Mouse (Mus musculus) heart, embryonic 11.5 days (tissue): ENCODE results near the gene Fgd1. TPM values are rescaled to one million over a fixed set of nuclear protein-coding genes. Genes with fewer than 3 reads are reported as not detected.

Experiments
- ATAC-seq: fragments of 200-750 bp; cut with Nextera tagmentation; replicated peaks from 2 replicates; pipeline ENCODE4 v1.8.0; 2017; ENCODE audit warnings: moderate library complexity; ENCODE audit not compliant: insufficient number of reproducible peaks, low FRiP score, low TSS enrichment
- H3K27ac ChIP-seq: fragments of 300-500 bp; sonication (generic); 2 replicates; pipeline ENCODE4 v1.5.1; 2014; ENCODE audit warnings: mild to moderate bottlenecking, low read depth, low read length
- H3K27me3 ChIP-seq: fragments of 300-500 bp; sonication (generic); 2 replicates; pipeline ENCODE4 v1.6.1; 2014; ENCODE audit warnings: mild to moderate bottlenecking, low read length, mixed read lengths; ENCODE audit not compliant: control insufficient read depth, insufficient read depth
- H3K36me3 ChIP-seq: fragments of 300-500 bp; sonication (generic); 2 replicates; pipeline ENCODE4 v1.6.1; 2014; ENCODE audit warnings: mild to moderate bottlenecking, low read length, moderate library complexity, mixed read lengths; ENCODE audit not compliant: control insufficient read depth, insufficient read depth
- H3K4me1 ChIP-seq: fragments of 300-500 bp; sonication (generic); 2 replicates; pipeline ENCODE4 v1.6.1; 2014; ENCODE audit warnings: low read length; ENCODE audit not compliant: control insufficient read depth, insufficient read depth
- H3K4me2 ChIP-seq: fragments of 300-500 bp; sonication (generic); 2 replicates; pipeline ENCODE4 v1.6.1; 2014; ENCODE audit warnings: mild to moderate bottlenecking, moderate library complexity
- H3K4me3 ChIP-seq: fragments of 300-500 bp; sonication (generic); 2 replicates; pipeline ENCODE4 v1.5.1; 2014; ENCODE audit warnings: low read depth, low read length
- H3K9ac ChIP-seq: fragments of 300-500 bp; sonication (generic); 2 replicates; pipeline ENCODE4 v1.6.1; 2014; ENCODE audit warnings: mild to moderate bottlenecking, low read depth, low read length, moderate library complexity
- H3K9me3 ChIP-seq: fragments of 300-500 bp; sonication (generic); replicated peaks from 2 replicates; pipeline ENCODE4 v1.6.1; 2016; ENCODE audit warnings: low read length; ENCODE audit not compliant: control insufficient read depth
- WGBS: fragments of 180-500 bp; shearing (Covaris S2); extraction: QIAGEN DNeasy Blood & Tissue Kit; methylation state at CpG from one replicate; pipeline ENCODE4 v1.1.7; 2014; ENCODE audit not compliant: insufficient replicate concordance; 5-methylcytosine and 5-hydroxymethylcytosine counted together
- polyA plus RNA-seq: library from polyadenylated mRNA; unstranded; fragments of >200 nt; fragmentation: Nextera tagmentation; extraction: Ambion mirVana; gene quantifications from 2 replicates; pipeline ENCODE4 v1.2.1, GENCODE M21; 2014

Gene Fgd1
- polyA plus RNA-seq, 1 experiment from 2014 or later = 5.8 TPM

DNA sequence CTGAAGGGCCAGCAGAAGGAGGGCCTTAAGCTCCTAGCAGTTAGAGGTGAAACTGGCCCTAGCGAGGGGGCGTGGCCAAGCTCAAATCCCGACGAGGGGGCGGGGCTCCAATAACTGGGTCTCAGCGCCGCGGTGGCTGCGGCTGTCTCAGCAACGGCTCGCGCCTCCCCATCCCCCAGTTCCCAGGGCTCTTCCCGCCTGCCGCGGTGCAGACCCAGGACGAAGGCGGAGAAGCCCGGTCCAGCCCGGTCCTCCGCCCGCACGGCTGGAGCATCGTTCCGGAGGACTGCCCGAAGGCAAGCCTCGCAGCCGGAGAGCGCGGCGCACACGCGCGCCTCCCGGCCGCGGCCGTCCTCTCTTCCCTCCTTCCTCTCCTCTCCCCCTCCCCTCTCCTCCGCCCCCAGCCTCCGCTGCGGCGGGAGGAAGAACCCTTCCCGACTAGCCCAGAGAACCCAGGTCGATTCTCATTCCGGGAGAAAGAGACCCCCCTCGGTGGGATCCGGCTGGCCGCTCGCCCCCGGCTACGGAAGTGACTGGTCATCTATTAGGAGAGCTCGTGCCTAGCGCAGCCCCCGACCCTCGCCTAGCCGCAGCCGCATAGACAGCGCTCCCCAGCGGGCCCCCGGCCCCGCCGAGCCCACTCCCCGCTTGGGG, 954 bp downstream of the Fgd1 start:
- ATAC-seq = peak; percentile 82
- H3K4me2 ChIP-seq = peak overlapping the region; percentile 64
- no peaks in the 10 kb centered on the region; the same call in 1 of the 2 replicates for H3K9me3 ChIP-seq
- H3K9ac ChIP-seq = peak overlapping the region; percentile 82
- H3K36me3 ChIP-seq = no peaks in the 10 kb centered on the region
- peak overlapping the region; percentile 83 for H3K27ac ChIP-seq
- 22% methylated on average over 46 of the region's 62 CpGs for WGBS
- H3K27me3 ChIP-seq = no peaks in the 10 kb centered on the region; the same call in 1 of the 2 replicates
- peak overlapping the region; percentile 67 for H3K4me3 ChIP-seq
- H3K4me1 ChIP-seq = no peaks in the 10 kb centered on the region

DNA sequence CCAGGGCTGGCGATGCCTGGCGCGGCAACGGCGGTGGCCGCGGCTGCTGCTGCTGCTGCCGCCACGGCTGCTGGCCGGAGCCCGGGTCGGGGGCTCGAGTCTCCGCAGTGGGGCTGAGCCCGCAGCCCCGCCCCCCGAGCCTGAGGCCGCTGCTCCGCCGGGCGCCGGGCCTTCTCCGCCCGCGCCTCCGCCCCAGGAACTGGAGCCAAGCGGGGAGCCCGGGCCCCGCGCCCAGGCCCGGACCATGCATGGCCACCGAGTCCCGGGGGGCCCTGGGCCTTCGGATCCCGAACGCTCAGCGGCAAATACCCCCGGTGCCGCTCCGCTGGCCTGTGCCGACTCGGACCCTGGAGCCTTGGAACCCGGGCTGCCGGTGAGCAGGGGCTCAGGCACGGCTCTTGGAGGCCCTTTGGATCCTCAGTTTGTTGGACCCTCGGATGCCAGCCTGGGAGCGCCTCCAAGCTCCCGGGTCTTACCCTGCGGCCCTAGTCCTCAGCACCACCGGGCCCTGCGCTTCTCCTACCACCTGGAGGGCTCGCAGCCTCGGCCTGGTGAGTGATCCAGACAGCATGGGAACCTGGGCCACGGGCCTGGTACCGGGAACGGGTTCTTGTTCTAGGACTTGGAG, 1.6 kb downstream of the Fgd1 start:
- H3K4me1 ChIP-seq = no peaks in the 10 kb centered on the region
- peak overlapping the region; percentile 82 for H3K9ac ChIP-seq
- no peaks in the 10 kb centered on the region; the same call in 1 of the 2 replicates for H3K27me3 ChIP-seq
- H3K4me2 ChIP-seq = peak overlapping the region; percentile 64
- H3K36me3 ChIP-seq = no peaks in the 10 kb centered on the region
- H3K9me3 ChIP-seq = no peaks in the 10 kb centered on the region; the same call in 1 of the 2 replicates
- H3K27ac ChIP-seq = peak overlapping the region; percentile 83
- ATAC-seq = peak; percentile 31
- H3K4me3 ChIP-seq = peak overlapping the region; percentile 67
- WGBS = 19% methylated on average over 56 of the region's 56 CpGs

DNA sequence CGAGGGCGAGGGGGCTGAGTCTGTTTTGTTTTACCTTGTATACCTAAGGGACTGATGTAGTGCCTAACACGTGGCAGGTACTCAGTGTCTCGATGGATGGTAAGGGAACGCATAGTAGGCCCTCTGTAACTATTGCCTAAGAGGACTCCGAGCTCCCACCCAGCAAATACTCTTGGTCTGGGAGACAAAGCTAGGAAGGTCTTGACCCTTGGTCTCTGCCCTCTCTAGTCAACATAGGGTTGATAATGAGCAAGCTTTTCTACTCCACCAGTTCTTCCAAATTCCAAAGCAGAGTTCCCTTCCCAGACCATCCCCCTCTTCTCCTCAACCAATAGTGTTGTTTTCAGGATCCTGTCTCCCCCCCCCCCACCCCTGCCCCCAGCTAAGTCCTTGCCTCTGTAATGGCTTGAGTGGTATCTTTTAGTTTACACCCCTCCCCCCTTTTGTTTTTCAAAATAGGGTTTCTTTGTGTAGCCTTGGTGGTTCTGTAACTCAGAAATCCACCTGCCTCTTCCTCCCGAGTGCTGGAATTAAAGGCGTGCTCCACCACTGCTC, 3.8 kb downstream of the Fgd1 start:
- no peak for ATAC-seq
- Histone ChIP-seq H3K9ac (no peak overlapping the region), H3K27me3 (no peaks in the 10 kb centered on the region; the same call in 1 of the 2 replicates), H3K4me1 (peaks cover 14% of the 10 kb centered on the region), H3K9me3 (no peaks in the 10 kb centered on the region; the same call in 1 of the 2 replicates), H3K4me2 (no peak overlapping the region), H3K27ac (no peak overlapping the region), H3K4me3 (no peak overlapping the region), H3K36me3 (no peaks in the 10 kb centered on the region)
- WGBS = 57% methylated on average over 8 of the region's 8 CpGs

DNA sequence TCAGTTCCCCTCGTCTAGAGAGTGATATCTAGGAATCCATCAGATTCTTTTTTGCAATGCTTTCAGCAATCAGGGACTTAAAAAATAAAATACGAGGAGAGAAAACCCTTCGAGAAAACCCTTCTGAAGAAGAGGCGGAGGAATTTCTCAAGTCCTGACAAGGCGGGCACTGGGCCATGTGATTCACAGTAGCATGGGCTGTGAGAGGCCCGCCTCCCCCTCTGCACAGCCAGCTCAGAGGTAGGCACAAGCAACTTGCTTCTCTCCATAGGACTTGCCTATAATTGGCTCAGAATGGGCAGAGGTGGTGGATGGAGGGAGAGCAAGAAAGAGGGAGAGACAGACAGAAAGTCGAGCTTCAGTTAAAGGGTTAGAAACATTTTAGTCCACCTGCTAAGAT, 4.4 kb downstream of the Fgd1 start:
- no peak overlapping the region for H3K27ac ChIP-seq
- ATAC-seq = no peak
- H3K4me3 ChIP-seq = no peak overlapping the region
- H3K27me3 ChIP-seq = no peaks in the 10 kb centered on the region; the same call in 1 of the 2 replicates
- H3K36me3 ChIP-seq = no peaks in the 10 kb centered on the region
- no peak overlapping the region for H3K4me2 ChIP-seq
- H3K9me3 ChIP-seq = no peaks in the 10 kb centered on the region; the same call in 1 of the 2 replicates
- no peak overlapping the region for H3K9ac ChIP-seq
- WGBS = 73% methylated on average over 7 of the region's 7 CpGs
- peaks cover 15% of the 10 kb centered on the region for H3K4me1 ChIP-seq

DNA sequence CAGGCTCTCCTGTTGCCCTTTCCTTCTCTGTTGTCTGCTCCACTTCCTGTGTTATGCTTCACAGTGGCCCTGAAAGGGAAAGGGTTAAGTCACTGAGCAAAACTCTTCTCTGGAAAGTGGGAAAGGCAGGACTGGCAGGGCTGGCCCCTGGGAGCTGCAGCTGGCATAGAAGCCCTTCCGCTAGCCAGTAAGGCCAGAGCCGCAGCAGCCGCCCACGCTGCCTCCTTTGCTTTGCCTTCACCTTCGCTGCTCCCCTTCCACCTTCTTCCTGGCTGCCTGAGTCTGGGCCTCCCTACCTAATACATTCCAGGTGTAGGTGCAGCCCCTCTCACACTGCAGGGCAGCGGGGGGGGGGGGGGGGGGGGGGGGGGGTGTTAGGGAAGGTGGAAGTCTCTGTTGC, 8.5 kb downstream of the Fgd1 start:
- Histone ChIP-seq H3K36me3 (no peaks in the 10 kb centered on the region), H3K9ac (no peak overlapping the region), H3K27me3 (no peaks in the 10 kb centered on the region), H3K4me1 (peaks cover 15% of the 10 kb centered on the region), H3K27ac (no peak overlapping the region; the same call in 1 of the 2 replicates), H3K9me3 (no peaks in the 10 kb centered on the region), H3K4me2 (no peak overlapping the region), H3K4me3 (no peak overlapping the region)
- WGBS = 53% methylated on average over 5 of the region's 6 CpGs
- ATAC-seq = no peak; the same call in 1 of the 2 replicates

DNA sequence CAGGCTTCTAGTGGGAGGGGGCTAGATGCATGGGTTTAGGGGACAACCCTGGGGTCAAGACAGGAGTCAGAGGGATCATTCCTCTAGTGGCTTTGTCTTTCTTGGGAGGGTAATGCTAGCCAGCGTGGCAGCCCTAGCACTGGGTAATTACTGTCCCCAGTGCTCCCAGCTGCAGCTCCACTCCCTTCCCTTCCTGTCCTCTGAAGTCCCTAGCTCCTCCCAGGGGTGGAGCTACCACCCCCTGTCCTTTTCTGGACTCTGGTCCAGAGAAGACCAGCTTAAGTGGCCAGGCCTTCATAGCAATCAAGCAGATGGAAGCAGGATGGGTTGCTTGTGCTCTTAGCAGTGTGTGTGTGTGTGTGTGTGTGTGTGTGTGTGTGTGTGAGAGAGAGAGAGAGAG, 9.6 kb downstream of the Fgd1 start:
- H3K9me3 ChIP-seq = no peaks in the 10 kb centered on the region
- H3K4me2 ChIP-seq = no peak overlapping the region
- 18% methylated on average over 1 of the region's 1 CpGs for WGBS
- peaks cover 15% of the 10 kb centered on the region for H3K4me1 ChIP-seq
- H3K36me3 ChIP-seq = no peaks in the 10 kb centered on the region
- no peak overlapping the region for H3K9ac ChIP-seq
- no peaks in the 10 kb centered on the region for H3K27me3 ChIP-seq
- ATAC-seq = no peak
- H3K27ac ChIP-seq = no peak overlapping the region
- H3K4me3 ChIP-seq = no peak overlapping the region

DNA sequence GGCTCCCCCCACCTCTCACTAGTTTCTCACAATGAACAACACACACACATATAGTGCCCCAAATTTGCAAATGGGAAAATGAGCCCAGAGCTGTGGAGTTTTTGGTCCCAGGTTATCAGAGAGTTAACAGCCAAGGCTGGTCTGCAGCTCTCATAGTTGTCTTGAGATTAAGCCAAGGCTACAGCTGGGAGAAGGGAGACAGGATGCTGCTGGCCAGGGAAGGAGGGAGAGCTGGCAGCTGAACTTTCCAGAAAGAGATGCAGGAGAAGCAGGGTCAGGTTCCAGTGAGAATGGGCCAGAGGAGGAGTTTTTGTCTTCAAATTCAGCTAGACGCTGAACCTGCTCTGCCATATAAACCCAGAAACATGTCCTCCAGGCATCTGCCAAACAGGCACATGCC, 13.4 kb downstream of the Fgd1 start:
- Histone ChIP-seq H3K4me3 (no peak overlapping the region), H3K4me2 (no peak overlapping the region), H3K9ac (no peak overlapping the region), H3K4me1 (peaks cover 4% of the 10 kb centered on the region), H3K27ac (no peak overlapping the region), H3K9me3 (no peaks in the 10 kb centered on the region), H3K36me3 (no peaks in the 10 kb centered on the region), H3K27me3 (no peaks in the 10 kb centered on the region)
- WGBS = 83% methylated on average over 1 of the region's 1 CpGs
- no peak for ATAC-seq

DNA sequence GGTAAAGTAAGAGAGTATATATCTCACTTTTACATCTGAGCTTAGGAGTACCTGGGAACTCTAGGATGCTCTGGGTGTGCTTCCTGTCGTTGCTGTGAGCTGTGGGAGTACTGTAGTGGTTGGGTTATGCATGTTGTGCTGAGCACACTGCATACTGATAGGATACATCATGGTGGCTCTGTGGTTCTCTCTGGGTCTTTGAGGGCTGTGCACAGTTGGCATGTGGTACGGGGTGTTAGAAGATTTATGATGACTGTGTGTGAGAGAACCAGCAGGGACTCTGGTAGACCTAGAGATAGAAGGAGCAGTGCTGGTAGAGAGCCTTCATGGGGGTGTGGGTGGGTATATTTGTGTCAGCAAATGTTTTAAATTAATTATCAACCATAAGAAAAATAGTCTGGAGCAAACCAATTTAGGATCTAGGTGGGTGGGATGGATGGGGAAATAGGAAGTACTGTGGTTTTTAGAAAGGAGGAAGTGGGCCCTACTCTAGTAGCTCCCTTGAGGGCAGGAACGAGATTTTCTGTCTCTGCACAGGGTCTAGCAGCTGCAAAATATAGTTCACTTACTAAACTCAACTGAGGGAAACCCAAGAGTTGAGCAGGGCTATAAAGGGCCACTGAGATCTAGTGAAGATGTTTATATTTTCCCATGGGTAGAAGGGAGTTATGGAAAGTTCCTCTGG, 15.8 kb downstream of the Fgd1 start:
- H3K9ac ChIP-seq = no peak overlapping the region
- no peaks in the 10 kb centered on the region for H3K36me3 ChIP-seq
- no peaks in the 10 kb centered on the region for H3K4me1 ChIP-seq
- no peaks in the 10 kb centered on the region for H3K27me3 ChIP-seq
- H3K4me3 ChIP-seq = no peak overlapping the region
- H3K4me2 ChIP-seq = no peak overlapping the region
- ATAC-seq = no peak
- WGBS = 70% methylated on average over 3 of the region's 3 CpGs
- no peaks in the 10 kb centered on the region for H3K9me3 ChIP-seq
- no peak overlapping the region for H3K27ac ChIP-seq
